Mouse (Mus musculus) kidney, postnatal 25 days (tissue): ENCODE data around the gene Armc2.

ENCODE experiments used
- DNase-seq, 2 experiments: peaks; one replicate each; pipeline ENCODE4 v3.0.0; 2021; ENCODE audit warnings: mixed read lengths in 2 of 2

Armc2 gene

GRCm38 (mm10) chr10:42018016-42018949 is at the start of gene Armc2:
Armc2 (minus strand) TSS chr10:42018442.
- peak; percentile 75 to 87 for DNase-seq

DNA sequence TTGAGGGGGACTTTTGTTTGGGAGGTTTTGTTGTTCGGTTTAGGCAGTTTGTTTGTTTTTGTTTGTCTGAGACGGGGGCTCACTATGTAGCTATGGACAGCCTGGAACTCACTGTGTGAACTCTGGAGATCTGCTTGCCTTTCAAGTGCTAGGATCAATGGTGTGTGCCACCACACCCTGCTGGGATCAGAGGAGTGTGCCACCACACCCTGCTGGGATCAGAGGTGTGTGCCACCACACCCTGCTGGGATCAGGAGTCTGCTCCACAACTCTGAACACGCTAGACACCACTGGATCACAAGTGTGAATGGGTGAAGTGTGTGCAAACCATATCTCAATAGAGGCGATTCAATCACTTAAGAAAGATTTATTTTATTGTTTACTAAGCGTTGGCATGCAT is 46.2 kb upstream of the Armc2 start:
- peak in 1 of 2 experiments; percentile 55 for DNase-seq

- DNase-seq: no peak
These were observed 41.3 kb upstream of the Armc2 start for GRCm38 (mm10) chr10:42059522-42059921.

DNA sequence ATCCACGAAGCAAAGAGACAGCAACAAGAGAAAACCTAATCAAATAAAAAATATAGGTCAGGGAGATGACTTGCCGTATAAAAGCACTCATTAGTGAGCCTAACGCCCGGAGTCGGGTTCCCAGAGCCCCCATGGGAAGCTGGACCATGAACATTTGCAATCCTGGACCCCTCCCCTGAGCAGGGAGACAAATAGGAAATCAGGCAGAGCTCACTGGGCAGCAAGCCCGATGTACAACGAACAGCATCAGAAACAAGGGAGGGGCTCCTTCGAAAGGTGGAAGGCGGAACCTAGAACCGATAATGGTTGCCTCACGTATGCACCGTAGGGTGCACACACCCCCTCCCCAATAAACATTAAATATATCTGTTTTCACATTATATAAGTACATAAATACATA is 39.5 kb upstream of the Armc2 start:
- no peak for DNase-seq

DNA sequence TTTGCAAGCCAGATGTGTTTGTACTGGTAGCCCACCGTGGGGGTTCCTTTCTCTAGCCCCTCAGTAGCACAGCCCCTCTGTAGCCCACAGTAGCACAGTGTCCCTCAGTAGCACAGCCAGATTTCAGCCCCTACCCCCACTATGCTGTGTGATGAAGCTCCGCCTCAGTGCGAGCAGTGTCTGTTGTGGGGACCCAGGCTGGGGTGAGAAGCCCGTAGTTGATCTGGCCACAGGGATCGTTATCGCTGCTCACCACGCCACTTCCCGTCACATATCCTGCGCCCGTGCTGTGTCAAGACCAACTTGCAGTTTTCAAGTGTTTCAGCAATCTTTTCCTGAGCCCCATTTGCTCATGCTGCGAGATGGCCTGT is 39.0 kb upstream of the Armc2 start:
- peak in 1 of 2 experiments; percentile 29 for DNase-seq

- DNase-seq: no peak
These were observed 38.4 kb upstream of the Armc2 start for GRCm38 (mm10) chr10:42056486-42057230.

DNA sequence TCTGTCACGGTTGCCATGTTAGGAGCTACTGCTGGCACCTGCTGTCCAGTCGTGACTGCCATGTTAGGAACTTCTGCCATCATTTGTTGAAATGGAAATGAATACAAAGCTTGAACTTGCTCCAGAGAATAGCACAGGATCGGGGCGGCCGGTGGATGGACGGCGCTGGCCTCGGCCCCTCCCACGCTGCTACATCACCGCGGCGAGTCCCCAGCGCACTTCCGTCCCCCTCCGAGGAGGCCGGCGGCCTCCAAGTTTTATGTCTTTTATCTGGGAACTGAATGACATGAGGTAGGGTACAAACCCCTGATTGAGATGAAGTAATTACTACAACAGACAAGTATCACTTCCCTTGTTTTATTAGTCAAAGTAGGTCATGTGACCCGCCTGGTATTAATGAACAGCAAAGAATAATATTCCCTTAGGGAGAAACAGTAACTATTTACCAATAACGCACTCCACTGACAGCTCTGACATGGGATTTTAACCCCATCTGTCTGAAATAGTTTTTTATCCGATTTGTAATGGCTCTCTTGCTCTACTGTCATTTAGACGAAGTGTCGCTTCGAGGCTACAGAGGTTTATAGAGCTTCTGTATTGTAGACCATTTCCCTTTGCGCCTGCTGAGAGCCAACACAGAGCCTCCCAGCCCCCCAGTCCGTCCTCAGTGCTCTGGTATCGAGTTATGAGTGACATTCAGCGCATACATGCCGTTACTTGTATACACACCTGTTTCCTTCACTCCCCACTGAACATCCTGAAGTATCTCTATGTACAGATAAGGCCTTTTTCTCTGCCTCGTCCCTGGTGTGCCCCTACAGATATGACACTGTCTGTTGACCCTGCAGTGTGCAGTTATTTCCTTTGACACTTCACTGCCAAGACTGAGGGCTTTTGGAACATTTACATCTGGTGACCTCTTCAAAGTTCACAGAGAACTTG is 37.3 kb upstream of the Armc2 start:
- DNase-seq: no peak

DNA sequence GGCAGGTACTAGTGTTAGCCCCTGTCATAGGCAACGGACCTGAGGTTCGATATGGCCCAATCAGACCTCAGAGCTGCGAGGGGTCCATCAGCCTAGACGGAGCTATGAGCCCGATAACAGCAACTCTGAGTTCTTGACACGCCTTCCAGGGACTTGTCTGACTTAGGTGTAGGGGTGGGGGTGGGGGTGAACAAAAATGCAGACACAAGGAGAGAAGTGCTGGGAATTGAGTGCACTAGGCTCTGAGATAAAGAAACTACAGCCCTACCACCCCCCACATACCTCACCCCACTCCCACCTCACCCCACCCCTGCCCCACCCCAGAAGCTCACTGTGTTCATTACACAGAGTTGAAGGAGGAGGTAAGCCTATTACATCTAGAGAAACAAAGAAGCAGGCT is 32.8 kb upstream of the Armc2 start:
- DNase-seq: no peak

DNA sequence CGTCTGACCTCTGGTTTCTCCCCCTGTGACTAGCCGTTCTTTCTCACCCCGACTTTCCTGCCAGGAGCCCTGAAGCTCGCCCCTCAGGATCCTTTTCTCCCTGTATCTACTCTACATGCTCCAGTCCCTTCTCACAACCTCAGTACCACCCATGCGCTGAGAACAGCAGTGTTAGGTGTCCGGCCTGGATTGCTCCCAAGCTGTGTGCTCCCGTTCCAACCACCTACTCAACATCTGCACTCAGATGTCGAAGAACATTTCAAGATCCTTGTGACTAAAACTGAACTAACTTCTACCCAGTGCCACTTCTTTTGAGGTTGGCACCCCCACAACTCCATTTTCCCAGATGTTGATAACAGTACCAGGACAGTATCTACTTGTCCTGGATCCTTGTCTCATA is 30.4 kb upstream of the Armc2 start:
- DNase-seq: no peak

DNA sequence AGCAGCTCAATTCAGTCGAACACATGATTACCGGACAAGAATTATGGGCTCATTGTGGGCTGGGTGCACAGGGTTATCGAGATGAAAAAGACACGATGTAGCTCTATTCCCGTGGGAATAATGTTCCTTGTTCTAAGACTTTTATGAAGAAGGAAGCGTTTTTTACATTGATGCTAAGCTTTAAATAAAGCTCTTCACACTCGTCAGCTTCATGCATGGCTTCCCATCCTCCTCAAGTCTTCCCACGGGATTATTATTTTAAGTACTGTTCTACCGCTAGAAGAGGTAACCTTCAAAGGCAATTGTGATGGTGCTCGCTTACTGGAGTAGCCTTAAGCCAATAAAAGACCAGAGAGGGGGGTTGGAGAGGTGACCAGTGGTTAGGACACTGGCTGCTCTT is 26.3 kb upstream of the Armc2 start:
- DNase-seq: no peak

DNA sequence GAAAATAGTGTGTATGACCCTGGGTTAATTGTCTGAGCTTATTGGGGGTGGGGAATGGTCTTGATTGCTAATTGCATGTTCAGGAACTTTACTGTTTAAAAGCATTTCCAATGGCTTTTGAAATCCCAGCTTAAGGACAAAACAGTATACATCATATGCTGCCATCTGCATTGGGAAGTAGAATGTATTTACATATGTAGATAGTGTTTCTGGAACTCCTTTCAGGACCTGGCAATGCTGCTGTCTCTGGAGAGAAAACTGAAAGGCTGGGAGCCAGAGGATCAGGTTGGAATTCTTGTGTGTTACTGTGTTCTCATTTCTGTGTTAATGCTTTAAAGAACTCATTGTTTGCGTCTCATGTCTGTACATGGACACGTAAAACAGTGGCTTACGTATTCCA is 25.1 kb upstream of the Armc2 start:
- no peak for DNase-seq

DNA sequence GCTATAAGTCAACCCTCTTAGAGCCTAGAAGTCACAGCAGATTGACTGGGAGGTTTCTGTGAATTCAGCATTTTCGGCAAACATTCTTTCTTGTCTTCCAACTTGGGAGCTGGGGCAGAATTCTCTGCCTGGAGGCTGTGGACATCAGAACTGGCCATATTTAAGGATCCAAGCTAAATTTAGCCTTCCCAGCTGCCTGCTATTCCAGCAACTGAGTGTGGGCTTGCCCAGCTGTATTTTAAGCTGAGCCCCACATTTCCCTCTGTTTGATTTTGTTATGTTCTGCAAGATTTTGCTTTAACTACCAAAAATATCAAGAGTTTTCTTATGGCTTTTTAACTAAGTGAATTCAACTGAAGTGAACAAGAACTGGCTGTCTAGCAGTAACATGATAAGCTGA is 24.6 kb upstream of the Armc2 start:
- no peak for DNase-seq

DNA sequence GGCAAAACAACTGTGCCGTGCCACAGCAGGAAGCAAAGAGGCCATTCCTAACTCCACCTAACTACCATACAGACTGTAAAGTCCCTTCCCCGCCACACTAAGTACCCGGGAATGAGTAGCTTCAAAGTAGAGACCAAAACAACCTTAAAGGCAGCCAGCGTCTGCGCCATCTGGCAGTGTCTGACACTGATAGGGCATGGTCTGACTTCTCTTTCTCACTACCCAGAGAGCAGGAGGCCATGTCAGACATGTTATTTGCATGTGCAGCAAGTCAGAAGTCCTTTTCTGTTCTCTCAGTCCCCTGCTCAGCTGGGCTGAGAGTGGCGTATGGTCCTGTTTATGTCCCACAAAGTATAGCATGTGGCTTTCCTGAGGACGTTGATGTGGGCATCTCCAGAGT is 23.8 kb upstream of the Armc2 start:
- no peak for DNase-seq

GRCm38 (mm10) chr10:42038571-42038970 is 20.3 kb upstream of the Armc2 start:
- DNase-seq: peak; percentile 41 to 65

DNA sequence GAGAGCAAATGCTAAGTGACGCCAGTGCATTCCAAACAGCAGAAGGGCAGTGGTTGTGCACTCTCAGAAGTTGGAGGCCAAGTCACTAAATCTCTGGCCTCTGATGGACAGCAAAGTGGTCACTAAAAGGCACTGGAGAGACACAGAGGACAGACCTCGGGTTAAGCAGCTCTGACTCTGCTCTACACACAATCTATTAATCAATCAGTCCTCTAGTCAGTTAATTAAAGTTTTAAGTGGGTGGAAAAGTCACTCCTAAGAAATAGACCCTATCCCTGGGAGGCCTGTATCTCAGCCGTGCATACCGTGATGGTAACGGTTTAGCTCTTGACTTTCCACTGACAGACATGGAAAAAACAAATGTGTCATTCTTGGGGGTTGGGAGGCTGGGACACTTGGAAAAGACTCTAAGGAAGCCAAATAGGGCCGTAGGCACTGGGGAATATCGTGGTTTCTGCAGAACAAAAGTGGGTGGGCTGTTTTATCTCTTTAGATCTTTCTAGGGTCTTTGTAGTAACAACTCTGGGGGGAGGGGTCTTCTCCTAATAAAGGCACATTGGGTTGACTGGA is 19.1 kb upstream of the Armc2 start:
- peak in 1 of 2 experiments; percentile 9 for DNase-seq

DNA sequence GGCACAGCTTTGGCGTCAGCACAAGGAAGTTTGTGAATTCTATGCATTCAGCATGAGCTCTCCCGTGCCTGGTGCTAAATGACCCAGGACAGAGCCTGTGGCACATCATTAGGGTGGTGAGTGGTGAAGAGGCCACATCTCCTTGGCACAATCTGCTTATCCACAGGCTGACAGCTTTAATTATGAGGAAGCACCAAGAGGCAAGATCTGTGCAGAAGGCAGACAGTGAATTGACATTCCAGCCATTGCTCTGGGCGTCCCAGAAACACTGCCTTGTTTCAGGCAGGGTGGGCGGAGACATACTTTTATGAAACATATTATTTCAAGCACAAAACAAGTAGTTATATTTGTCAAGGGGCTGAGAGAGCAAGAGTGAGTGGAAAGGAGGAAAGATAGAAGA is 18.6 kb upstream of the Armc2 start:
- DNase-seq: no peak

- DNase-seq: peak in 1 of 2 experiments; percentile 2
These were observed 15.3 kb upstream of the Armc2 start for GRCm38 (mm10) chr10:42033571-42033970.

GRCm38 (mm10) chr10:42031021-42031420 is 12.8 kb upstream of the Armc2 start:
- peak; percentile 95 for DNase-seq

- peak in 1 of 2 experiments; percentile 19 for DNase-seq
These were observed 11.3 kb upstream of the Armc2 start for GRCm38 (mm10) chr10:42029502-42029901.

GRCm38 (mm10) chr10:42027337-42027736 is 9.1 kb upstream of the Armc2 start:
- peak in 1 of 2 experiments; percentile 44 for DNase-seq

- DNase-seq: no peak
These were observed 6.2 kb upstream of the Armc2 start for GRCm38 (mm10) chr10:42024406-42024805.

DNA sequence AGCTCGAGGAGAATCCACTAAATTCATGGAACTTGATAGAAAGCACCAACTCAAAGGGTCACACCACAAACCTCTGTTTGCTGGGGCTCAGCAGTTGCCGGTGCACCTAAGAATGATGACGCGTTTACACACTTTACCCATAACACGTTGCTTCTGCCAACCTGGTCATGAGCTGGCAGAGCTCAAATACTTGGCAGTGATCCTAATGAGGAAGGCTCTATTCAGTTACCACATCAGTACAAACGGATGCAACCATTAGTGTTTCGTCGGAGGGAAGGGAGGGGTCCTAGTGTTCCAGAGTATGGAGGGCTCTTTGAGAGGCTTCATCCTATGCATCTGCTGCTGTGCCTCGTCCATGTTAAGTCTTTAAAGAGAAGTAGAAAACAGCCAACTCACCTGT is 3.3 kb upstream of the Armc2 start:
- DNase-seq: no peak
